In the genomic region with DNA sequence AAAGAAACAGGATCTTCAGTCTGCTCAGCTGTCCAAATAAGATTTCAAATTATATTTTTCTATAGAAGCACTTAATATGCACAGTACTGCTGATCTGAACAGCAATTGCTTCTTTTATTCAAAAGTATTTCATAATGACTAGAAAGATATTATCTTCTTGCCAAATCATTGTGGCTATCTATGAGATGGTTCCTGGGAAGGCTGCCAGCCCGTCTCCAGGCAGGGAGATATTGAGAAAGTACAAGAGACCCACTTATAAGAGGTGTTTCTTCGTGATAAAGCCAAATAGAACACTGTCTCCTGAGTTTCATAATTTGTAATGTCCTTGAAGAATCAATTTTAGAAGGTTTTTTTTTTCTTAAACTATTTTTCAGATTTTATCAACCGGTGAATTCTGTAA, we compare ENCODE assay signal across 14 mouse cellular contexts. TPM values are rescaled to one million over a fixed set of nuclear protein-coding genes. Genes with fewer than 3 reads are reported as not detected.
DNase-seq lines count a peak whose midpoint lies in the region; ATAC-seq and TF ChIP-seq lines count a peak whose summit lies in the region.
"Had no signal": no experiment of that assay in that cellular context is flagged by ENCODE, and none has a peak within 500 bp of the region (broad histone marks: within the 10 kb centered on the region; RNA-seq: fewer than 3 reads in every experiment).

No protein-coding gene starts in this region.

- H3K27me3 ChIP-seq in hindbrain, embryonic 10.5 days (ENCODE audit: insufficient read depth, poor library complexity, severe bottlenecking): peaks cover 8% of the 10 kb centered on the region; the same call in 1 of the 2 replicates

- 0 out of 2 replicates have a peak, but pooled peaks cover 3% of the 10 kb centered on the region for H3K4me1 ChIP-seq in hindbrain, embryonic 10.5 days (replicated peaks)
- H3K4me1 ChIP-seq: forebrain, embryonic 10.5 days had no signal

- intact Hi-C loops in heart, postnatal 14 days (cut with DNase I): no loop called here

- no peaks in the 10 kb centered on the region for H3K36me3 ChIP-seq in hindbrain, embryonic 10.5 days
- H3K36me3 ChIP-seq: forebrain, embryonic 10.5 days had no signal

- no peak for TF ChIP-seq CTCF in layer of hippocampus, adult 2 months (conservative IDR thresholded peaks at IDR 0.05)

- ATAC-seq in common myeloid progenitor, adult 5-6 weeks (replicated peaks; ENCODE audit: low read depth, poor library complexity, severe bottlenecking): peak; percentile 62
- ATAC-seq: activated CD4-positive, CD25-positive, alpha-beta regulatory T cell, adult 4 months; hindbrain, embryonic 16.5 days had no signal

- 84% methylated on average over 3 of the region's 3 CpGs for WGBS in hindbrain, embryonic 10.5 days

- DNase-seq in layer of hippocampus, adult 11-12 months (ENCODE audit: low spot score): peak; percentile 18
- DNase-seq in layer of hippocampus, adult 2 months (ENCODE audit: low spot score in 2 of 2): no peak
- peak; percentile 58 for DNase-seq in adrenal gland, adult 2 months
- peak; percentile 54 for DNase-seq in adrenal gland, postnatal 25 days
- no peak for DNase-seq in heart, postnatal 14 days
- DNase-seq in hindbrain, embryonic 10.5 days (ENCODE audit: low spot score): no peak
- DNase-seq: embryo, embryonic 11 days had no signal

- H3K9me3 ChIP-seq in hindbrain, embryonic 10.5 days: no peaks in the 10 kb centered on the region
- H3K9me3 ChIP-seq: forebrain, embryonic 10.5 days had no signal

- no peak overlapping the region; the same call in 1 of the 2 replicates for H3K27ac ChIP-seq in layer of hippocampus, adult 2 months
- H3K27ac ChIP-seq in hindbrain, embryonic 10.5 days: no peak overlapping the region
- H3K27ac ChIP-seq: forebrain, embryonic 10.5 days had no signal

- no peak overlapping the region for H3K4me3 ChIP-seq in layer of hippocampus, adult 2 months
- no peak overlapping the region for H3K4me3 ChIP-seq in hindbrain, embryonic 10.5 days
- H3K4me3 ChIP-seq: forebrain, embryonic 10.5 days had no signal

RNA-seq across cellular contexts. Expression of a gene that starts 13.0 kb away (rescaled TPM):
- 1 to 10 TPM in 1 of 2 experiments, under 1 TPM in 1; 0.79 to 1.5 TPM for total RNA-seq in layer of hippocampus, adult 2 months (2021)
- total RNA-seq in adrenal gland, adult 2 months (2021): not detected
- polyA plus RNA-seq in adrenal gland, adult 2 months (2012; rRNA removed): not detected in 2 replicates
- not detected in 2 replicates for total RNA-seq in adrenal gland, postnatal 25 days (2021)
- not detected in 2 replicates for total RNA-seq in common myeloid progenitor, adult 5-6 weeks (2017)
- not detected for total RNA-seq in heart, postnatal 14 days (2021)
- not detected in 2 replicates for polyA plus RNA-seq in hindbrain, embryonic 10.5 days (2016; fragmentation: Nextera tagmentation; extraction: Ambion mirVana)
- total RNA-seq: heart, adult 8-10 months had no signal
- polyA plus RNA-seq: activated CD4-positive, CD25-positive, alpha-beta regulatory T cell, adult 4 months; forebrain, embryonic 10.5 days; limb, embryonic 14.5 days; small intestine, adult 2 months had no signal

RNA-seq across cellular contexts. Expression of a gene that starts 17.9 kb away (rescaled TPM):
- 1 to 10 TPM; 1.1 to 1.4 TPM for total RNA-seq in layer of hippocampus, adult 2 months (2021)
- not detected for total RNA-seq in adrenal gland, adult 2 months (2021)
- not detected in 2 replicates for polyA plus RNA-seq in adrenal gland, adult 2 months (2012; rRNA removed)
- total RNA-seq in adrenal gland, postnatal 25 days (2021): not detected in 2 replicates
- not detected in 2 replicates for total RNA-seq in common myeloid progenitor, adult 5-6 weeks (2017)
- total RNA-seq in heart, postnatal 14 days (2021): not detected
- 0.12 TPM in 1 of 2 replicates, not detected in the other for polyA plus RNA-seq in hindbrain, embryonic 10.5 days (2016; fragmentation: Nextera tagmentation; extraction: Ambion mirVana)
- polyA plus RNA-seq: activated CD4-positive, CD25-positive, alpha-beta regulatory T cell, adult 4 months; forebrain, embryonic 10.5 days; hindbrain, embryonic 16.5 days; limb, embryonic 14.5 days; small intestine, adult 2 months had no signal

Comparison
In these comparisons a context has a peak if more than half of its experiments do, and no peak if none do; other contexts are left out.
1. DNase-seq: peak in layer of hippocampus, adult 11-12 months (single experiment), adrenal gland, adult 2 months (single experiment) and adrenal gland, postnatal 25 days (single experiment); none in layer of hippocampus, adult 2 months (0 of 2), heart, postnatal 14 days (0 of 2) and hindbrain, embryonic 10.5 days (single experiment).